ENCODE assay signal across 15 mouse cellular contexts in the genomic region with DNA sequence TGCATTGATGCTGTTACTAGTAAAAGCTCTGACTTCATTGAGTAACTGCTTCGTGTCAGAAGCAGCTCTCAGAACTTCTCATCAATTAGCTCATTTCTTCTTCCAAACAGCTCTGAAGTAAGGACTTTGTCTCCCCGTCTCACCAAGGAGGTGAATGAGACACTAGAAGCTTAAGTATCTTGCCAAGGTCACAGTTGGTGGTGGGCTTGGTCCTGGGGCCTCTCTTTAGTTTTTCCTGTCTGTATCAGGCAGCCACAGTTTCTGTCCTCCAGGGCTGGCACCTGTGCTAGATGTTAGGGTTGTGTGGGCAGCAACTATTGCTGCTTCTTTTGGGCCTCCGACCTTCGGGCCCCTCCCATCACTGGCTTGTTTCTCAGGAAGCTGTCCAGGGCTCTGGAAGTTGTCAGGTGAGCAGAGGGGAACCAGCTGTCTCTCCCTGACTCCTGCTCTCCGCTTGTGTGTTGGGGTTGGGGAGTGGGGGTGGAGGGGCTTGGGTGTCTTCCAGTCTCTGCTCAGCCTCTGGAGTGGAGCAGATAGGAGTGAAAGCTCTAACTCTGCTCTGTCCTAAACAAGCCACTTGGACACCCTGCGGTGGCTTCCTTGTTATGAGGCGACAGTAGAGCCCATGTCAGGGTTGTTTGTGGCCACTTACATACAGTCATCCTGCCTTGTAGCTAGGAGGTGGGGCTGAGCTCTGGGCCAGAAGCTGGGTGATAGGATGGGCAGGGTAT. TPM values are rescaled to one million over a fixed set of nuclear protein-coding genes. Genes with fewer than 3 reads are reported as not detected.
A peak's percentile ranks its signal among the peaks of the same experiment; 100 is the strongest.
DNase-seq lines count a peak whose midpoint lies in the region; ATAC-seq and TF ChIP-seq lines count a peak whose summit lies in the region.
"Had no signal": no experiment of that assay in that cellular context is flagged by ENCODE, and none has a peak within 500 bp of the region (broad histone marks: within the 10 kb centered on the region; RNA-seq: fewer than 3 reads in every experiment).

No protein-coding gene starts in this region.

- H3K36me3 ChIP-seq in heart, embryonic 11.5 days (ENCODE audit: control insufficient read depth, insufficient read depth, low read length) = no peaks in the 10 kb centered on the region
- H3K36me3 ChIP-seq in intestine, postnatal 0 days (ENCODE audit: control insufficient read depth, insufficient read depth) = no peaks in the 10 kb centered on the region
- no peaks in the 10 kb centered on the region for H3K36me3 ChIP-seq in stomach, embryonic 15.5 days
- H3K36me3 ChIP-seq in midbrain, embryonic 14.5 days (ENCODE audit: control insufficient read depth, insufficient read depth, low read length) = no peaks in the 10 kb centered on the region
- H3K36me3 ChIP-seq: neural tube, embryonic 15.5 days had no signal

- H3K27me3 ChIP-seq in heart, embryonic 11.5 days (ENCODE audit: control insufficient read depth, insufficient read depth, low read length) = peaks cover 33% of the 10 kb centered on the region
- 0 out of 2 replicates have a peak, but pooled peaks cover 4% of the 10 kb centered on the region for H3K27me3 ChIP-seq in intestine, postnatal 0 days (replicated peaks; ENCODE audit: control insufficient read depth, insufficient read depth, low read length)
- peaks cover 10% of the 10 kb centered on the region for H3K27me3 ChIP-seq in stomach, embryonic 15.5 days (replicated peaks)
- H3K27me3 ChIP-seq in midbrain, embryonic 14.5 days (ENCODE audit: control insufficient read depth, insufficient read depth, low read length) = peaks cover 39% of the 10 kb centered on the region

- 29% methylated on average over 7 of the region's 7 CpGs for WGBS in heart, embryonic 11.5 days (ENCODE audit: insufficient replicate concordance)
- 26% methylated on average over 7 of the region's 7 CpGs for WGBS in lung, adult 2 months
- 48% methylated on average over 7 of the region's 7 CpGs for WGBS in intestine, postnatal 0 days
- WGBS in stomach, embryonic 15.5 days = 23% methylated on average over 7 of the region's 7 CpGs
- WGBS in midbrain, embryonic 14.5 days = 53% methylated on average over 7 of the region's 7 CpGs

- no peaks in the 10 kb centered on the region for H3K9me3 ChIP-seq in heart, embryonic 11.5 days (replicated peaks; ENCODE audit: control insufficient read depth, low read length)
- no peaks in the 10 kb centered on the region for H3K9me3 ChIP-seq in intestine, postnatal 0 days (ENCODE audit: control insufficient read depth)
- no peaks in the 10 kb centered on the region for H3K9me3 ChIP-seq in stomach, embryonic 15.5 days
- H3K9me3 ChIP-seq in midbrain, embryonic 14.5 days (ENCODE audit: control insufficient read depth, low read length) = no peaks in the 10 kb centered on the region
- H3K9me3 ChIP-seq: neural tube, embryonic 15.5 days had no signal

- ATAC-seq in heart, embryonic 11.5 days (replicated peaks; ENCODE audit: insufficient number of reproducible peaks, low FRiP score, low TSS enrichment) = 0 out of 2 replicates have a peak, but pooled peaks have one; percentile 9
- no peak for ATAC-seq in intestine, postnatal 0 days
- peak; percentile 15; the same call in 1 of the 2 replicates for ATAC-seq in stomach, embryonic 15.5 days (ENCODE audit: insufficient read depth, low FRiP score, low read depth)
- ATAC-seq in midbrain, embryonic 14.5 days (ENCODE audit: low FRiP score, low TSS enrichment) = no peak
- ATAC-seq: forebrain, embryonic 16.5 days had no signal

- H3K27ac ChIP-seq in heart, embryonic 11.5 days (ENCODE audit: low read depth, low read length) = no peak overlapping the region
- H3K27ac ChIP-seq in intestine, postnatal 0 days (ENCODE audit: low read depth, low read length) = no peak overlapping the region
- H3K27ac ChIP-seq in stomach, embryonic 15.5 days = peak overlapping the region; percentile 77
- H3K27ac ChIP-seq in midbrain, embryonic 14.5 days (replicated peaks; ENCODE audit: low read depth, low read length) = no peak overlapping the region
- H3K27ac ChIP-seq: neural tube, embryonic 15.5 days had no signal

- no peak overlapping the region for H3K4me2 ChIP-seq in heart, embryonic 11.5 days
- peak overlapping the region; percentile 13 for H3K4me2 ChIP-seq in intestine, postnatal 0 days (replicated peaks; ENCODE audit: low read depth)
- peak overlapping the region; percentile 32 for H3K4me2 ChIP-seq in stomach, embryonic 15.5 days
- H3K4me2 ChIP-seq in midbrain, embryonic 14.5 days (ENCODE audit: low read length) = no peak overlapping the region
- H3K4me2 ChIP-seq: neural tube, embryonic 15.5 days had no signal

- peaks cover 19% of the 10 kb centered on the region for H3K4me1 ChIP-seq in heart, embryonic 11.5 days (ENCODE audit: control insufficient read depth, insufficient read depth, low read length)
- H3K4me1 ChIP-seq in lung, adult 2 months (ENCODE audit: control insufficient read depth, insufficient read depth, low read length) = peaks cover 23% of the 10 kb centered on the region
- peaks cover 8% of the 10 kb centered on the region for H3K4me1 ChIP-seq in intestine, postnatal 0 days (replicated peaks; ENCODE audit: control insufficient read depth, insufficient read depth, low read length)
- H3K4me1 ChIP-seq in stomach, embryonic 15.5 days = peaks cover 46% of the 10 kb centered on the region
- H3K4me1 ChIP-seq in midbrain, embryonic 14.5 days (ENCODE audit: control insufficient read depth, insufficient read depth, low read length) = no peaks in the 10 kb centered on the region

- TF ChIP-seq CTCF in lung, adult 2 months (IDR thresholded peaks at IDR 0.05; ENCODE audit: insufficient read depth, low read length) = no peak
- TF ChIP-seq CTCF in intestine, postnatal 0 days (IDR thresholded peaks at IDR 0.05; ENCODE audit: low read depth) = no peak

- no peak overlapping the region for H3K4me3 ChIP-seq in heart, embryonic 11.5 days (ENCODE audit: low read depth, low read length)
- H3K4me3 ChIP-seq in lung, adult 2 months (replicated peaks; ENCODE audit: extremely low read depth, low read depth, low read length) = peak overlapping the region; percentile 30
- no peak overlapping the region for H3K4me3 ChIP-seq in intestine, postnatal 0 days (ENCODE audit: low read depth, low read length)
- no peak overlapping the region for H3K4me3 ChIP-seq in stomach, embryonic 15.5 days (replicated peaks)
- H3K4me3 ChIP-seq in midbrain, embryonic 14.5 days (replicated peaks; ENCODE audit: low read depth, low read length) = no peak overlapping the region
- H3K4me3 ChIP-seq: neural tube, embryonic 15.5 days had no signal

- TF ChIP-seq POLR2A in lung, adult 2 months (IDR thresholded peaks at IDR 0.05; ENCODE audit: borderline replicate concordance, extremely low read depth, low read depth, low read length) = no peak

- H3K9ac ChIP-seq in heart, embryonic 11.5 days (ENCODE audit: low read depth, low read length) = no peak overlapping the region
- no peak overlapping the region for H3K9ac ChIP-seq in intestine, postnatal 0 days (ENCODE audit: low read depth, low read length)
- no peak overlapping the region for H3K9ac ChIP-seq in stomach, embryonic 15.5 days
- no peak overlapping the region for H3K9ac ChIP-seq in midbrain, embryonic 14.5 days (replicated peaks; ENCODE audit: low read length)
- H3K9ac ChIP-seq: neural tube, embryonic 15.5 days had no signal

- DNase-seq in heart, postnatal 4 days = no peak
- DNase-seq in lung, adult 2 months = no peak
- DNase-seq in lung, postnatal 4 days = no peak
- DNase-seq in midbrain, embryonic 14.5 days = no peak
- DNase-seq in adrenal gland, adult (ENCODE audit: inconsistent age in 2 of 2, low spot score in 1 of 2) = no peak
- DNase-seq: adrenal gland, adult 8-10 months; cerebellum, adult 8-10 months; gastrocnemius, postnatal 25 days; kidney, adult 18-20 months; lung, adult 18-20 months had no signal

RNA-seq across cellular contexts. Expression of gene Atp2a3, which starts 2.3 kb away (rescaled TPM):
- polyA plus RNA-seq in heart, embryonic 11.5 days (2014; fragmentation: Nextera tagmentation; extraction: Ambion mirVana) = 2.1 and 2.9 TPM in 2 replicates
- total RNA-seq in heart, postnatal 4 days (2021) = 10 to 100 TPM in 1 of 2 experiments, 1 to 10 TPM in 1; 8.3 to 12.0 TPM
- 253 and 256 TPM in 2 replicates for polyA plus RNA-seq in lung, adult 2 months (2012; rRNA removed)
- 16.2 and 16.7 TPM in 2 replicates for polyA plus RNA-seq in intestine, postnatal 0 days (2015; fragmentation: Nextera tagmentation; extraction: Ambion mirVana)
- 18.9 and 20.6 TPM in 2 replicates for polyA plus RNA-seq in stomach, embryonic 15.5 days (2015; fragmentation: Nextera tagmentation; extraction: Ambion mirVana)
- polyA plus RNA-seq in midbrain, embryonic 14.5 days (2014; fragmentation: Nextera tagmentation; extraction: Ambion mirVana) = 0.55 and 0.91 TPM in 2 replicates

RNA-seq across cellular contexts. Expression of gene P2rx1, which starts 35.7 kb away (rescaled TPM):
- 2.9 and 4.0 TPM in 2 replicates for polyA plus RNA-seq in heart, embryonic 11.5 days (2014; fragmentation: Nextera tagmentation; extraction: Ambion mirVana)
- total RNA-seq in heart, postnatal 4 days (2021) = under 1 TPM; 0.71 to 0.77 TPM
- 3.2 and 4.4 TPM in 2 replicates for polyA plus RNA-seq in lung, adult 2 months (2012; rRNA removed)
- polyA plus RNA-seq in intestine, postnatal 0 days (2015; fragmentation: Nextera tagmentation; extraction: Ambion mirVana) = 3.4 and 4.1 TPM in 2 replicates
- polyA plus RNA-seq in stomach, embryonic 15.5 days (2015; fragmentation: Nextera tagmentation; extraction: Ambion mirVana) = 33.7 and 52.1 TPM in 2 replicates
- polyA plus RNA-seq in midbrain, embryonic 14.5 days (2014; fragmentation: Nextera tagmentation; extraction: Ambion mirVana) = 0.36 and 0.41 TPM in 2 replicates

RNA-seq across cellular contexts. Expression of gene Camkk1, which starts 55.6 kb away (rescaled TPM):
- 1.3 and 1.5 TPM in 2 replicates for polyA plus RNA-seq in heart, embryonic 11.5 days (2014; fragmentation: Nextera tagmentation; extraction: Ambion mirVana)
- under 1 TPM; 0.81 to 0.97 TPM for total RNA-seq in heart, postnatal 4 days (2021)
- 8.7 and 9.3 TPM in 2 replicates for polyA plus RNA-seq in lung, adult 2 months (2012; rRNA removed)
- 3.2 and 3.5 TPM in 2 replicates for polyA plus RNA-seq in intestine, postnatal 0 days (2015; fragmentation: Nextera tagmentation; extraction: Ambion mirVana)
- polyA plus RNA-seq in stomach, embryonic 15.5 days (2015; fragmentation: Nextera tagmentation; extraction: Ambion mirVana) = 10.6 and 10.9 TPM in 2 replicates
- 11.0 and 16.6 TPM in 2 replicates for polyA plus RNA-seq in midbrain, embryonic 14.5 days (2014; fragmentation: Nextera tagmentation; extraction: Ambion mirVana)

Comparison
In these comparisons a context has a peak if more than half of its experiments do, and no peak if none do; other contexts are left out.
1. ATAC-seq: peak in heart, embryonic 11.5 days (single experiment) and stomach, embryonic 15.5 days (single experiment); none in intestine, postnatal 0 days (single experiment) and midbrain, embryonic 14.5 days (single experiment).
2. H3K4me2 ChIP-seq: peak in intestine, postnatal 0 days (single experiment) and stomach, embryonic 15.5 days (single experiment); none in heart, embryonic 11.5 days (single experiment) and midbrain, embryonic 14.5 days (single experiment).
3. RNA of gene Atp2a3, which starts 2.3 kb away (polyA plus RNA-seq): 253 to 256 TPM in lung, adult 2 months; 18.9 to 20.6 TPM in stomach, embryonic 15.5 days, 16.2 to 16.7 TPM in intestine, postnatal 0 days, 2.1 to 2.9 TPM in heart, embryonic 11.5 days and 0.55 to 0.91 TPM in midbrain, embryonic 14.5 days; every median in the first group is over 10 times any median in the second.